Mouse (Mus musculus) ovary, adult 18-20 months (tissue): ENCODE measurements around the gene Amotl1.
"Not testable (repeated sequence)": the region's sequence is repeated elsewhere in the genome, so short reads cannot be mapped to it uniquely, and the experiment has no call there.

Experiments
- DNase-seq: peaks from one replicate; pipeline ENCODE4 v3.0.0; 2022; ENCODE audit warnings: low spot score, mixed read lengths

Amotl1 gene

DNA sequence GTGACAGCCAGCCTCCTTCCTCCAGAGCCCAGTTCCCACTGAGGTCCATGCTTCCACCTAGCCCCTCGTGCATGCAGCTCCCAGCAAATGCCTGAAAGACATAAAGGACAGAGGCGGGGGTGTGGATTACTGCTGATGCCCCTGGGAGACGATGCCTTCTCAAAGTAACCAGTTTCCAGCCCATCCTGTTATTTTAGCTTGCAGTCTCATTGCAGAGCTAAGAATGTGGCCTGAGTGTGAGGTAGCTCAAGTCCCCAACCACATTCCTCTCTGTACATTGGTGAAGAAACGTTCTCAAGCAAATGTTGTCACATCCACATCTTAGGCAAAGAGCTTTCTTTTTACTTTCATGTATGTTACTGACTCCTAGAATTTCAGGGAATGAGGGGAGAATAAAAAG lies at the start of gene Amotl1:
Gene Amotl1, minus strand, starts transcription at position 101 of the 400 bp plus-strand sequence.
- DNase-seq, result no peak

GRCm38 (mm10) chr9:14689376-14690108 lies 44.7 kb upstream of the Amotl1 start:
- DNase-seq, result peak; percentile 37

- DNase-seq, result no peak
Measured at GRCm38 (mm10) chr9:14684363-14684762, 39.5 kb upstream of the Amotl1 start.

DNA sequence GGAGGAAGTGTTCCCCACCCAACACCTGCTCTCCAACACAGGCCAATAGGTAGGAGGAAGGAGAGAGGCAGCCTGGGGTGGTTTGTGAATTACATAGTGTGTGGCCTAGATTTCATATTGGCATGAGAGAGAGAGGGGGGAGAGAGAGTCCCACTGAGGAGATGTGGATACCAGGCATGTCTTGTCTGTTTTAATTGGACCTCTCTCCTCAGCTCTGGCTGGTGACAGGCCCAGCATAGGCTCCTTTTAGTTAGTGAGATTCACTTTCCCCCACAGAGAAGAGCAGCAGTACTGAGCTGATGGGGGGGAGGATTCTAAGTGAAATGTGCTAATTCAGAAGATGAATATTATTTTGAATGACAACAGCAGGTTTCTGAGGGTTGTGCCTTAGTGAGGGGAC lies 37.9 kb upstream of the Amotl1 start:
- DNase-seq, result no peak

DNA sequence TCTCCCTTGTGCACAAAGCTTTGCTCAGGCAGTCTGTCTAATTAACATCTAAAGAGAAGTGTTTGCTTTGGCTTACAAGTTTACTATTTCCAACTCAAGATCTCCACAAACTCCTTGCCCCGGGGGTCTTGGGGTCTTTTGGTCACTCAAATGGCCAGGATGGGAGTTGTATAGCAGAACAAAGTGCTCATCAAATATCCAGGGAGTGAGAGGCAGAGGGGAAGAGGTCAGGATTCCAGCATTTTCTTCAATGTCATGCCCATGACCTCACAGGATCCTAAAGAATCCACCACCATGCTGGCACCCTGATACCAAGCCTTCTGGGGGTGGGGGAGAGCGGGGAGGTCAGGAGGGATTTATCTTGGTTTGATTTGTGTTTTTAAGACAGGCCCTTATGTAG lies 35.7 kb upstream of the Amotl1 start:
- no peak for DNase-seq

DNA sequence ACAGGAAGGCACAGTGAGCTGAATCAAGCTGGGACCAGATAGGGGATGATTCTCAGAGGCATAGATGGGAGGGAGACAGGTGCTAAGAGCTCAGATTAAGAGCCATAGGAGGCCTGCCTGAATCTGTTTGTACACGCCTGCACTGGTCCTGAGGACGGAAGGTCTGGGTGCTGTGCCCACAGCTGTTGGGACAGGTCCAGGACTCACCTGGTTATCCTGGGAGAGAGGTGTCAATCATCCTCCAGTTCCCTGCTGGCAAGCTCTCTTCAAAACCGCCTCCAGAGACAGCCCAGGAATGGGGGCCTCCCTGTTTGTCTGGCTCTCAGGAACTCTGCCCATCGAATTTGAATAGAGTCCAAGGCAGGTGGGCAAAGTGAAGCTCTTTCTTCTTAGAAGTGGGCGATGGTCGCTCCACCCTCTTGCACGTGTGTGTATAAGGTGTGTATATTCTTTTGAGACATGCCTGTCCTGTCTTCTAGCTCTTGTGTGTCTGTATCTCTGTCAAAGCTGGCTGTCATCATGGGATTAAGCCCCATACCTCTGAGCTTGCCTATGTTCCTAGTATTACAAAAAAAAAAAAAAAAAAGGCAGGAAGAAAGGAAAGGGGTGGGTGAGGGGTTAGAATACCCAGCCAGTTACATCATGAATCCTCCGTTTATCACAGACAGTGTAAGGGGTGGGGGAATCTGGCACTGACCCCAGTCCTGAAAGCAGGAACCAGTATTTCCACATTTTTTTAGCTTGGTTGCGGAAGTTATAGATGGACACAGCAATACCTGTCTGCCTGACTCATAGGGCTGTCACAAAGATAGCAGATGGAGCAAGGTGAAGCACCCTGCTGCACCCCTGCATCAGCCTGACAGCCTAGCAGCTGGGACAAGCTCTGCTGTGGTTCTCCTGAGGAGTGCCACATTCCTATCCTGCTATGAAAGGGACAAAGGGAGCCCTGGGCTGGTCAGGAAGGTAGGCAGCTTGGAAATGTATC lies 31.1 kb upstream of the Amotl1 start:
- no peak for DNase-seq

GRCm38 (mm10) chr9:14674506-14674905 lies 29.6 kb upstream of the Amotl1 start:
- DNase-seq, result no peak

GRCm38 (mm10) chr9:14673109-14673508 lies 28.3 kb upstream of the Amotl1 start:
- DNase-seq, result no peak

- DNase-seq, result not testable (repeated sequence)
Measured at GRCm38 (mm10) chr9:14671965-14672364, 27.1 kb upstream of the Amotl1 start.

- no peak for DNase-seq
Measured at GRCm38 (mm10) chr9:14668382-14668781, 23.5 kb upstream of the Amotl1 start.

DNA sequence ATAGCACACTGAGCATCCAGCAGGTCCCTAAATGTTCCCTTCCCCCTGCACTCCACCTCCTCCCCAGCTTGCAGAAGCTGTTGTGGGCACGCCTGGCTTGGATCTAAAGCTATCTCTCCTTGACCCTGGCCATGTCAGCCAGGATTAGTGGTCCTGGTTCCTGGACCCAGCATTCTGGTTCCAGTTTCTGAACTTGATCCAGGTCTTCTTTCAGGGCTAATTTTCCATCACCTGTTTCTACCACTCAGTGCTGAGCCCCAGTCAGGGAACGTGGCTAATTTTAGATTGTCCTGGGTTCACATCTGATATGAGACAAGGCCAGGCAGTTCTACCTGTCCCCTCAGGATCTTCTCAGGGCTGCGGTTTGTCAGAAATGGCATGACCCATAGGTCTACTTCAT lies 21.2 kb upstream of the Amotl1 start:
- no peak for DNase-seq

- DNase-seq, result no peak
Measured at GRCm38 (mm10) chr9:14663591-14663990, 18.7 kb upstream of the Amotl1 start.

GRCm38 (mm10) chr9:14662876-14663275 lies 18.0 kb upstream of the Amotl1 start:
- DNase-seq, result no peak

- DNase-seq, result no peak
Measured at GRCm38 (mm10) chr9:14662138-14662537, 17.3 kb upstream of the Amotl1 start.

- DNase-seq, result no peak
Measured at GRCm38 (mm10) chr9:14657926-14658325, 13.1 kb upstream of the Amotl1 start.

GRCm38 (mm10) chr9:14654010-14654409 lies 9.2 kb upstream of the Amotl1 start:
- no peak for DNase-seq

- DNase-seq, result no peak
Measured at GRCm38 (mm10) chr9:14652761-14653160, 7.9 kb upstream of the Amotl1 start.

- DNase-seq, result no peak
Measured at GRCm38 (mm10) chr9:14647849-14648248, 3.0 kb upstream of the Amotl1 start.

DNA sequence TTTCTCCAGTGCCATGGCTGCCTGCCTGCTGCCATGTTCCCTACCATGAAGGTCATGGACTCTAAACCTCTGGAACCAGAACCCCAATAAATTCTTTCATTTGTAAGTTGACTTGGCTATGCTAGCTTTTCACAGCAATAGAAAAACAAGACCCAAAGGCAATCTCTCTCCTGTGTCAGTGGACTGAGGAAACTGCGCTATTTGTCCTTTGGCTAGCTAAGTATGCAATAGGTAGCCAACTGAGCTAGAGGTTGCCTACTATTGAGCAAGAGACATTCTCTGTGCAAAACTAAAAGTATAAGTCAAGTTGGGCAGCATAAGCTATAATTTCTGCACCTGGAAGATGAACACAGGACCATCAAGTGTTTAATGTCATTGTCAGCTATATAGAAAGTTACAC lies 1.8 kb upstream of the Amotl1 start:
- DNase-seq, result no peak

DNA sequence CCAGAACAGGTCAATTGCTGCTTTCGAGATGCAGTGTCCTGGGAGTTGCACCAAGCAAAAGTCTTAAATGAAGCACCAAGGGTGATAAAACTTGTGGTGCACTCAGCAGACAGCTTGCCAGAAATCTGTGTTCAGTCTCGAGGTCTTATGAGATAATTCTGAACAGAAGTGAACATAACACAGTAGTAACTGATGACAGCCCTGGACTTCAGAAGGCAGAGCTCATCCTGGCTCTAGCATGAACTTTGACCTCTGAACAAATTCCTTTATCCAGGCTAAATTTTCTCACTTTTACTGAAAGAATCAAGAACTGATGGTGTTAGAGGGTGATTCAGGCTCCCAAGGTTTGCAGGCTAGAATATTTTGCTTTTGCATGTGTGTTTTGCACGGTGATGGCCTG lies 1.2 kb upstream of the Amotl1 start:
- no peak for DNase-seq

DNA sequence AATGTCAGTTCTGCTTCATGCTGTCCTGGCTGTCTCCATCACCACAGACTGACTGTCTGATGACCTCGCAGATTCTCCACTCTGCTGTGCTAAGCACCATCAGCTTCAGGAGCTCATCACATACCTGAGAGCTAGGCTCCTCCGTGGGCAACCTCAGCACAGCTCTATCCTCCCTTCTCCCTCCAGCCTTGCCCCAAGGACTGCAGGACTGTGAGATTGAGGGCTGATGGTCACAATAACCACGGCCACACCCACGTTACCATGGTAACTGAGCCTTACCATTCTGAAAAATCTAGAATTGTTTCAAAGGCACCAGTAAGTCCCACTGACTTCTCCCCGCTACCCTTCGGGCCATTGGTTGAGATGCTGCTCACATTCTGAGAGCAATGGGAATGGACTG lies 1.5 kb downstream of the Amotl1 start:
- no peak for DNase-seq

DNA sequence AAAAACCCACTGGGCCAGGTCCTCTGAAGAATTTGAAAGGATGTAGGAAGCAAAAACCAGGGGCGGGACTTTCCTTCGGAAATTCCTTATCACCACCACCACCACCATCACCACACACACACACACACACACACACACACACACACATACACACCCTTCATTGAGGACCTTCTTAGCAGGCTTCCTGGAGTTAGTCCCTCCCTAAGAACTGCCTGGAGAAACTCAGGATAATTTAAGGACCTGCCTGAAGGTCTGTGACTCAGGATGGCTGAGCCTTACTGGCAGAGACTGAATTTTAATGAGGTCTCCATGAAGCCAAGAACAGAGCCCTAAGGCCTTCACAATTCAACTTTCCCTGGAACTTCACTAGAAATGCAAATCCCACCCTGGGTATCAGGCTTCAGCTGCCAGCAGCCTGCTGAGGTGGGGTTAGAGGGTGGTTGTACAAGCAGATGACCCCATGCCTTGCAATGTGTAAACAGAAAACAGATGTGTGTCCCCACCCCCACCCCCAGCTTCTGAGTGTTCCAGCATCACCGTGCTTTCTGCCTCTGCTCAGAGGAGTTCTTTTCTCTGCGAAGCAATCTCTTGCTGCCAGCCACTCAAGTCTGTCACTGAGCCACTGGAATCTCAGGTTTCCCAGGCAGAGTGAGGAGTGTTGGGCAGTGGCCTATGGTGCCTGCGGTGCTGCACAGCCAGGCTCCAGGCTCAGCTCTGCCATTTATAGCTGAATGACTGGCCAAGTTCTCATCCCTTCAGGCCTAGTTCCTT lies 2.4 kb downstream of the Amotl1 start:
- DNase-seq, result no peak
